Mouse (Mus musculus) cortical plate, adult 2 months (tissue): ENCODE data around the gene Gm8251. TPM values are rescaled to one million over a fixed set of nuclear protein-coding genes. Genes with fewer than 3 reads are reported as not detected.
"Not testable (repeated sequence)": the region's sequence is repeated elsewhere in the genome, so short reads cannot be mapped to it uniquely, and the experiment has no call there.

ENCODE experiments used
- H3K27ac ChIP-seq: fragments of 200-500 bp; 2 replicates; pipeline ENCODE4 v1.5.1; 2012; ENCODE audit warnings: low read length, control low read depth, inconsistent platforms; ENCODE audit not compliant: insufficient read depth
- H3K4me1 ChIP-seq: fragments of 200-500 bp; 2 replicates; pipeline ENCODE4 v1.6.1; 2011; ENCODE audit warnings: low read length; ENCODE audit not compliant: control insufficient read depth, insufficient read depth
- H3K4me3 ChIP-seq: fragments of 200-500 bp; 2 replicates; pipeline ENCODE4 v1.5.1; 2011; ENCODE audit warnings: mild to moderate bottlenecking, low read length, control low read depth; ENCODE audit not compliant: insufficient read depth
- CTCF ChIP-seq: fragments of 200-500 bp; IDR thresholded peaks from 2 replicates; pipeline ENCODE4 v1.5.1; 2011; ENCODE audit warnings: mild to moderate bottlenecking, control low read depth, low read length; ENCODE audit not compliant: insufficient read depth; ENCODE audit errors: extremely low read depth
- POLR2A ChIP-seq: fragments of 200-500 bp; IDR thresholded peaks from 2 replicates; pipeline ENCODE4 v1.6.1; 2011; ENCODE audit warnings: mild to moderate bottlenecking, low read length, control low read depth; ENCODE audit not compliant: insufficient read depth; ENCODE audit errors: extremely low read depth
- polyA plus RNA-seq: library from polyadenylated mRNA; depleted of rRNA; stranded (reverse); fragments of >200 nt; gene quantifications from 2 replicates; pipeline ENCODE4 v1.2.3, GENCODE M21; 2012; rRNA removed

Gm8251 gene
- polyA plus RNA-seq, result not detected in 2 replicates

- no peak within 1 kb of the TSS for H3K4me3 ChIP-seq
- H3K4me1 ChIP-seq, result no peaks in the 10 kb centered on the region
- TF ChIP-seq POLR2A (no peak), CTCF (no peak)
- H3K27ac ChIP-seq, result no peak within 1 kb of the TSS
These were observed at the start of gene Gm8251 for GRCm38 (mm10) chr1:44061836-44062235. Gene Gm8251, minus strand, starts transcription at chr1:44061936.

- H3K4me3 ChIP-seq, result peak overlapping the region; percentile 41; the same call in 1 of the 2 replicates
- no peak overlapping the region for H3K27ac ChIP-seq
- TF ChIP-seq POLR2A, result no peak
- no peak for TF ChIP-seq CTCF
- H3K4me1 ChIP-seq, result no peaks in the 10 kb centered on the region
These were observed 41.2 kb upstream of the Gm8251 start for GRCm38 (mm10) chr1:44102939-44103338.

DNA sequence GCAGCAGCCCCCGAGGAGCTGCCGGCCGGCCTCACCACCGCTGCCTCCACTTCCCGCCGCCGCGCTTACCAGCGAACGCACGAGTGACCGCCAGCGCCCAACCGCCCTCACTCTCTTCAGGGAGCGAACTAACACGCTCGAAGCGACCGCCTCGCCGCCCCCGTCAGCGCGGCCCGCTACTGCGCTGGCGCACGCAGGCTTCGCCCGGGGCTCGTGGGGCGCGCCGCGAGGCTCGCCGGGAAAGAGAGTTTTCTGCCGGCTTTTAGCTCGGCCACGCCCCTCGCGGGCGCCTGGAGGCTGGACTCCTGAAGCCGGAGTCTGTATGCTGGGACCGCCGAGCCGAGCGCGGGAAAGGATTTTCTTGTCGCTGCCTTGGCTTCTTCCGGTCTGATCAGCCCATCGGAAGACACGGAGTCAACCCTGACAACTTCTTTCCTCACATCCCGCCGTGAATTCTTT lies 40.6 kb upstream of the Gm8251 start, which contains the start of gene Tex30:
Gene Tex30 (minus strand): TSS at position 183 of the 459 bp plus-strand sequence.
- H3K4me1 ChIP-seq, result no peaks in the 10 kb centered on the region
- no peak for TF ChIP-seq CTCF
- peak; percentile 51; the same call in 1 of the 2 replicates for TF ChIP-seq POLR2A

GRCm38 (mm10) chr1:44101448-44102225 lies 39.9 kb upstream of the Gm8251 start:
- Histone ChIP-seq H3K4me3 (peak overlapping the region; percentile 41), H3K4me1 (no peaks in the 10 kb centered on the region), H3K27ac (no peak overlapping the region)
- TF ChIP-seq POLR2A, result no peak
- no peak for TF ChIP-seq CTCF

More for the DNA sequence above, 40.6 kb upstream of the Gm8251 start, which contains the start of gene Tex30:
- no peak within 1 kb of the TSS for H3K27ac ChIP-seq
- peak within 1 kb of the TSS; percentile 41 for H3K4me3 ChIP-seq

DNA sequence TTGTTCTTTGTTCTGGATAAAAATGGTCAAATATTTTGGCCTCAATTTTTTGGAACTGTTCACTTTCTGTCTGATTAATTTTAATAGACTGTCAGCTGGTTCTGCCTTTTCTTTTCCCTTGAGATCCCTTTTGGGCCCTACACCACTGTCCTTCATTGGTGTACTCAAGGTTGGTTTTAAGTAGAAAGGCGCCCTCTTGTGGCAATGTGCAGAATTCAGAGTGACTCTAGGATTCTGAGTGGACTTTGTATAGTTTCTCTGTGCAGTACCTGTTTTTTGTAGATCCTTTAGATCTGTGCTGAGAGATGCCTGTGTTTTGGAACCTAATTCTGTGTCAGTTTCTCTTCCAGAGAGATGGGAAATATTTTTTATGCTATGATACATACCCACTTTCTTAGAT lies 2.9 kb upstream of the Gm8251 start:
- Histone ChIP-seq H3K4me1 (no peaks in the 10 kb centered on the region), H3K4me3 (no peak overlapping the region), H3K27ac (no peak overlapping the region)
- TF ChIP-seq CTCF, result peak; percentile 50; the same call in 1 of the 2 replicates
- no peak for TF ChIP-seq POLR2A

GRCm38 (mm10) chr1:44063439-44063838 lies 1.7 kb upstream of the Gm8251 start:
- no peak overlapping the region for H3K27ac ChIP-seq
- no peak overlapping the region for H3K4me3 ChIP-seq
- no peak for TF ChIP-seq POLR2A
- no peak for TF ChIP-seq CTCF
- H3K4me1 ChIP-seq, result no peaks in the 10 kb centered on the region

- H3K4me3 ChIP-seq, result no peak overlapping the region
- TF ChIP-seq CTCF (no peak), POLR2A (no peak)
- no peaks in the 10 kb centered on the region for H3K4me1 ChIP-seq
- no peak overlapping the region for H3K27ac ChIP-seq
These were observed 3.9 kb downstream of the Gm8251 start for GRCm38 (mm10) chr1:44057805-44058204.

GRCm38 (mm10) chr1:44046556-44046955 lies 15.2 kb downstream of the Gm8251 start:
- TF ChIP-seq CTCF (no peak), POLR2A (no peak)
- Histone ChIP-seq H3K4me3 (no peak overlapping the region), H3K27ac (no peak overlapping the region), H3K4me1 (peaks cover 2% of the 10 kb centered on the region; the same call in 1 of the 2 replicates)

- not testable (repeated sequence) for H3K27ac ChIP-seq, H3K4me1 ChIP-seq, H3K4me3 ChIP-seq
These were observed 16.0 kb downstream of the Gm8251 start for GRCm38 (mm10) chr1:44045689-44046088.

GRCm38 (mm10) chr1:44042555-44042915 lies 19.2 kb downstream of the Gm8251 start:
- TF ChIP-seq POLR2A, result no peak
- no peak for TF ChIP-seq CTCF
- peak overlapping the region; percentile 40 for H3K4me3 ChIP-seq
- H3K4me1 ChIP-seq, result peaks cover 2% of the 10 kb centered on the region; the same call in 1 of the 2 replicates
- no peak overlapping the region for H3K27ac ChIP-seq
